Mouse (Mus musculus): ENCODE measurements at regions not wholly inside any gene's neighbourhood (a gene's known extent, or its start where the extent isn't known, plus 50 kb on each side); places are given as distances from the start of the nearest gene placed in this dataset.

GRCm38 (mm10) chr19:28764795-28765360 is 70.0 kb upstream of the Slc1a1 start:
- TF ChIP-seq CTCF (IDR thresholded peaks at IDR 0.05; ENCODE audit: low read depth) (no peak), EP300 (IDR thresholded peaks at IDR 0.05; ENCODE audit: low read depth) (no peak)

Measured in liver, embryonic 14.5 days (tissue).